7 mouse cellular contexts compared by ENCODE assay signal in genomic region chr6:88725590-88725989, GRCm38 (mm10). TPM values are rescaled to one million over a fixed set of nuclear protein-coding genes. Genes with fewer than 3 reads are reported as not detected.
DNase-seq lines count a peak whose midpoint lies in the region; ATAC-seq and TF ChIP-seq lines count a peak whose summit lies in the region.

No protein-coding gene starts in this region.

- no peak overlapping the region for H3K27ac ChIP-seq in limb, embryonic 11.5 days (replicated peaks; ENCODE audit: low read depth, low read length)
- no peak overlapping the region for H3K27ac ChIP-seq in limb, embryonic 10.5 days
- no peak overlapping the region for H3K27ac ChIP-seq in intestine, postnatal 0 days (ENCODE audit: low read depth, low read length)
- H3K27ac ChIP-seq in midbrain, embryonic 16.5 days (ENCODE audit: low read length) = no peak overlapping the region

- no peak for ATAC-seq in limb, embryonic 11.5 days (ENCODE audit: insufficient number of reproducible peaks, low FRiP score, low TSS enrichment, low read depth)
- 0 out of 2 replicates have a peak, but pooled peaks have one; percentile 26 for ATAC-seq in common myeloid progenitor, adult 5-6 weeks (replicated peaks; ENCODE audit: low read depth, poor library complexity, severe bottlenecking)
- no peak for ATAC-seq in intestine, postnatal 0 days
- ATAC-seq in midbrain, embryonic 16.5 days = no peak

- DNase-seq in limb, embryonic 11.5 days (ENCODE audit: low spot score) = peak; percentile 35
- no peak for DNase-seq in limb, embryonic 10.5 days (ENCODE audit: low spot score)
- DNase-seq in right cerebral cortex, postnatal 36 days (ENCODE audit: low spot score in 2 of 2) = no peak
- DNase-seq in MN1 (ENCODE audit: low spot score) = no peak

- peaks cover 10% of the 10 kb centered on the region; the same call in 1 of the 2 replicates for H3K27me3 ChIP-seq in limb, embryonic 11.5 days (ENCODE audit: control insufficient read depth, insufficient read depth, low read length)
- peaks cover 62% of the 10 kb centered on the region for H3K27me3 ChIP-seq in limb, embryonic 10.5 days (ENCODE audit: low read depth, poor library complexity, severe bottlenecking)
- no peaks in the 10 kb centered on the region for H3K27me3 ChIP-seq in intestine, postnatal 0 days (replicated peaks; ENCODE audit: control insufficient read depth, insufficient read depth, low read length)
- peaks cover 9% of the 10 kb centered on the region for H3K27me3 ChIP-seq in midbrain, embryonic 16.5 days (ENCODE audit: control insufficient read depth, insufficient read depth, low read depth, low read length)

- no peak overlapping the region for H3K4me2 ChIP-seq in limb, embryonic 11.5 days (ENCODE audit: low read depth, severe bottlenecking)
- peak overlapping the region; percentile 97 for H3K4me2 ChIP-seq in intestine, postnatal 0 days (replicated peaks; ENCODE audit: low read depth)
- peak overlapping the region; percentile 96 for H3K4me2 ChIP-seq in midbrain, embryonic 16.5 days (ENCODE audit: low read length)

- peaks cover 2% of the 10 kb centered on the region; the same call in 1 of the 2 replicates for H3K4me1 ChIP-seq in limb, embryonic 11.5 days (ENCODE audit: control insufficient read depth, insufficient read depth, low read length)
- peaks cover 18% of the 10 kb centered on the region for H3K4me1 ChIP-seq in limb, embryonic 10.5 days
- no peaks in the 10 kb centered on the region for H3K4me1 ChIP-seq in intestine, postnatal 0 days (replicated peaks; ENCODE audit: control insufficient read depth, insufficient read depth, low read length)
- H3K4me1 ChIP-seq in midbrain, embryonic 16.5 days (ENCODE audit: control insufficient read depth, insufficient read depth, low read length) = no peaks in the 10 kb centered on the region; the same call in 1 of the 2 replicates

- H3K9me3 ChIP-seq in limb, embryonic 11.5 days (ENCODE audit: control insufficient read depth, low read length) = no peaks in the 10 kb centered on the region
- no peaks in the 10 kb centered on the region for H3K9me3 ChIP-seq in limb, embryonic 10.5 days (replicated peaks)
- no peaks in the 10 kb centered on the region for H3K9me3 ChIP-seq in intestine, postnatal 0 days (ENCODE audit: control insufficient read depth)
- no peaks in the 10 kb centered on the region for H3K9me3 ChIP-seq in midbrain, embryonic 16.5 days (replicated peaks; ENCODE audit: control insufficient read depth, low read length, poor library complexity, severe bottlenecking)

- H3K36me3 ChIP-seq in limb, embryonic 11.5 days (ENCODE audit: control insufficient read depth, insufficient read depth, low read length) = no peaks in the 10 kb centered on the region
- no peaks in the 10 kb centered on the region for H3K36me3 ChIP-seq in limb, embryonic 10.5 days
- H3K36me3 ChIP-seq in intestine, postnatal 0 days (ENCODE audit: control insufficient read depth, insufficient read depth) = no peaks in the 10 kb centered on the region; the same call in 1 of the 2 replicates
- no peaks in the 10 kb centered on the region for H3K36me3 ChIP-seq in midbrain, embryonic 16.5 days (ENCODE audit: control insufficient read depth, insufficient read depth, low read length)

- WGBS in limb, embryonic 11.5 days = 55% methylated on average over 7 of the region's 7 CpGs
- WGBS in limb, embryonic 10.5 days = 54% methylated on average over 7 of the region's 7 CpGs
- 68% methylated on average over 7 of the region's 7 CpGs for WGBS in intestine, postnatal 0 days
- 60% methylated on average over 7 of the region's 7 CpGs for WGBS in midbrain, embryonic 16.5 days

- no peak overlapping the region for H3K4me3 ChIP-seq in limb, embryonic 11.5 days (ENCODE audit: low read depth, low read length)
- H3K4me3 ChIP-seq in limb, embryonic 10.5 days = no peak overlapping the region
- H3K4me3 ChIP-seq in intestine, postnatal 0 days (ENCODE audit: low read depth, low read length) = peak overlapping the region; percentile 68; the same call in 1 of the 2 replicates
- peak overlapping the region; percentile 13 for H3K4me3 ChIP-seq in midbrain, embryonic 16.5 days (ENCODE audit: low read depth, low read length)

- H3K9ac ChIP-seq in limb, embryonic 11.5 days (ENCODE audit: low read length) = no peak overlapping the region
- H3K9ac ChIP-seq in intestine, postnatal 0 days (ENCODE audit: low read depth, low read length) = no peak overlapping the region
- H3K9ac ChIP-seq in midbrain, embryonic 16.5 days (ENCODE audit: low read depth, low read length) = peak overlapping the region; percentile 12; the same call in 1 of the 2 replicates

- peak; percentile 62 for TF ChIP-seq CTCF in intestine, postnatal 0 days (IDR thresholded peaks at IDR 0.05; ENCODE audit: low read depth)

RNA-seq across cellular contexts. Expression of gene Mgll, which starts 1.4 kb away (rescaled TPM):
- 2.4 and 2.9 TPM in 2 replicates for polyA plus RNA-seq in limb, embryonic 11.5 days (2014; fragmentation: Nextera tagmentation; extraction: Ambion mirVana)
- polyA plus RNA-seq in limb, embryonic 10.5 days (2016; fragmentation: Nextera tagmentation; extraction: Ambion mirVana) = 1.6 and 3.3 TPM in 2 replicates
- 1.1 and 4.0 TPM in 2 replicates for total RNA-seq in common myeloid progenitor, adult 5-6 weeks (2017)
- 65.4 and 78.2 TPM in 2 replicates for polyA plus RNA-seq in intestine, postnatal 0 days (2015; fragmentation: Nextera tagmentation; extraction: Ambion mirVana)
- polyA plus RNA-seq in midbrain, embryonic 16.5 days (2015; fragmentation: Nextera tagmentation; extraction: Ambion mirVana) = 31.8 and 55.0 TPM in 2 replicates

Comparison
In these comparisons a context has a peak if more than half of its experiments do, and no peak if none do; other contexts are left out.
1. H3K4me3 ChIP-seq: peak in intestine, postnatal 0 days (single experiment) and midbrain, embryonic 16.5 days (single experiment); none in limb, embryonic 11.5 days (single experiment) and limb, embryonic 10.5 days (single experiment).